Mouse (Mus musculus): ENCODE results near the gene Il17rc.

DNA sequence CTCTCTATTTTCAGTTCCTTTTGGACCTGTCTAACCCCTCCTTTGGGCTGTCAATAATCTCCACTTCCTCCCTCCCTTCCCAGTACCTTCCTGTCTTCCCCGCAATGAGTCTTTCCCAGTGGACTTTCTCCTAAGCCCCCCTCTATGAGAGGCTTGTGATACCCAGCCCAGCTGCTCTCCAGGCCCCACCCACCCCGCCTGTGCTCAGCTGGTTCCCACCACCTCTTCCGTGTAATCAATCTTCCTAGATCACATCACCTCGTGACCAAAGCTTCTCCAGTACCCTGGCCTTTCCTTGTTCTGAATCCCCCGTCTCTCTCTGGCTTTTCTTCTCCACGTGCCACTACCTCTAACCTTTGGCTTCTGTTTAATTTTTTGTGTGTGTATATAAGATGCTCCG is 6.1 kb downstream of the Il17rc start:
- no peak for TF ChIP-seq CTCF (IDR thresholded peaks at IDR 0.05)
- no peak for TF ChIP-seq EP300 (IDR thresholded peaks at IDR 0.05)

All from lung, postnatal 0 days (tissue).